Mouse (Mus musculus): ENCODE measurements around the gene Fgfbp3.
A peak's percentile ranks its signal among the peaks of the same experiment; 100 is the strongest.
"Not testable (repeated sequence)": the region's sequence is repeated elsewhere in the genome, so short reads cannot be mapped to it uniquely, and the experiment has no call there.

Fgfbp3 gene

GRCm38 (mm10) chr19:36909676-36910292 lies 9.6 kb downstream of the Fgfbp3 start:
- no peak for DNase-seq

DNA sequence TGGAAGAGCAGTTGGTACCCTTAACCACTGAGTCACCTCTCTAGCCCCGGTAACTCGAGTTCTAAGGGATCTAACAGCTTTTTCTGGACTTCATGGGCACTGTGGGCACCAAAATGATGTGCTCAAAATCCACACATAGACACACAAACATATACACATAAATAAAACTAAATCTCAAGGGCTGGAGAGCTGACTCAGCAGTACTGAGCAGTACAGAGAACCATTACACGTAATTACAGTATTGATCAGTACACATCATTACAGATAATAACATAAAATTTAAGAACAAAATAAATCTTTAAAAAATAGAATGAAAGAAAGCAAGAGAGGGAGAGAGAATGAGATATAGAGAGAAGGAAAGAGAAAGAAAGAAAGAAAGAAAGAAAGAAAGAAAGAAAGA lies 10.3 kb downstream of the Fgfbp3 start:
- no peak for DNase-seq

GRCm38 (mm10) chr19:36904211-36905007 lies 15.0 kb downstream of the Fgfbp3 start:
- peak; percentile 21 for DNase-seq

DNA sequence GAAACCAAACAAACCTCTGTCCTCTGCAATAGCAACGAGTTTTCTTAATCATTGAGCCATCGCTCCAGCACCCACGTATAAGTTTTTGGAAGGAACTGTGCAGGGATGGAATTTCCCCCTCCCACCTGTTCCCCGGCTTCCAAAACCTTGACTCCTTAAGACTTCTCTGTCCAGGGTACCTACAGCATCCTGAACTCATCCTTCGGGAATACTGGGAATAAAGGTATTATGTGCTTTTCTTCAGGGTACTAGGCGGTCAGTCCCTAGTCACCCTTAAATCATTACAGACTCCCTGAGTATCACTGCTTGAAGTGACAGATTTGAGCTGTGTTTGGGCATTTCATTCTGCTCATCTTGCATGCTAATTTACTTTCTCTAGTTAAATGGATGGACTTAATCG lies 16.0 kb downstream of the Fgfbp3 start:
- no peak for DNase-seq

DNA sequence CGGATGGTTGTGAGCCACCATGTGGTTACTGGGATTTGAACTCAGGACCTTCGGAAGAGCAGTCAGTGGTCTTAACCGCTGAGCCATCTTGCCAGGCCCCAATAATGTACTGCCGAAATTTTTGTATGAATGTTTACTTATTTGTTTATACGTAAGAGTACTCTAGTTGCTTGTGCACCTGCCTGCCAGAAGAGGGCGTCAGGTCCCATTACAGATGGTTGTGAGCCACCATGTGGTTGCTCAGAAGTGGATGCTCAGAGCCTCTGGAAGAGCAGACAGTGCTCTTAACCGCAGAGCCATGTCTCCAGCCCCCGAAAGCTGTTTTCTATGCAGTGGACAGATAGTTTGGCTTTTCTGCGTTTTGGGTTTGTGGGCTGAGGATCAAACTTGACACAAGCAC lies 21.6 kb downstream of the Fgfbp3 start:
- peak; percentile 18 for DNase-seq

GRCm38 (mm10) chr19:36896791-36897569 lies 22.4 kb downstream of the Fgfbp3 start:
- DNase-seq: no peak

- no peak for DNase-seq
Measured at GRCm38 (mm10) chr19:36891746-36892145, 27.7 kb downstream of the Fgfbp3 start.

GRCm38 (mm10) chr19:36887706-36888105 lies 31.7 kb downstream of the Fgfbp3 start:
- DNase-seq: no peak

- DNase-seq: no peak
Measured at GRCm38 (mm10) chr19:36886316-36886715, 33.1 kb downstream of the Fgfbp3 start.

DNA sequence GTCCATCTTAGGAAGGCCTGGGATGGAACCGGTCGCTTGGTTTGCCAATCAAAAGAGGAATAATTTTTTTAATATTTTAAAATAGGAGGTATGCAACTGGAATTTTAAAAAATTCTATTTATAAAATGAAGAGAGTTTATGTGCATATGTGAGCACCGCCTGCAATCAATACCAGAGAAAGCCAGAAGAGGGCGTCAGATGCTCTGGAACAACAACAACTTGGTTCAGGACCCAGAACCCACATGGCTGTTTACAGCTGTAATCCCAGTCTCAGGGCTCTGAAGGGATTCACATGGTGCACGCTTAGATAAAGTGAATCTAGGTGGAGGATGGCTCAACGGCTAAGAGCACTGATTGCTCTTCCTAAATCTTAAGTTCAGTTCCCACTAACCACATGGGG lies 36.3 kb downstream of the Fgfbp3 start:
- no peak for DNase-seq

DNA sequence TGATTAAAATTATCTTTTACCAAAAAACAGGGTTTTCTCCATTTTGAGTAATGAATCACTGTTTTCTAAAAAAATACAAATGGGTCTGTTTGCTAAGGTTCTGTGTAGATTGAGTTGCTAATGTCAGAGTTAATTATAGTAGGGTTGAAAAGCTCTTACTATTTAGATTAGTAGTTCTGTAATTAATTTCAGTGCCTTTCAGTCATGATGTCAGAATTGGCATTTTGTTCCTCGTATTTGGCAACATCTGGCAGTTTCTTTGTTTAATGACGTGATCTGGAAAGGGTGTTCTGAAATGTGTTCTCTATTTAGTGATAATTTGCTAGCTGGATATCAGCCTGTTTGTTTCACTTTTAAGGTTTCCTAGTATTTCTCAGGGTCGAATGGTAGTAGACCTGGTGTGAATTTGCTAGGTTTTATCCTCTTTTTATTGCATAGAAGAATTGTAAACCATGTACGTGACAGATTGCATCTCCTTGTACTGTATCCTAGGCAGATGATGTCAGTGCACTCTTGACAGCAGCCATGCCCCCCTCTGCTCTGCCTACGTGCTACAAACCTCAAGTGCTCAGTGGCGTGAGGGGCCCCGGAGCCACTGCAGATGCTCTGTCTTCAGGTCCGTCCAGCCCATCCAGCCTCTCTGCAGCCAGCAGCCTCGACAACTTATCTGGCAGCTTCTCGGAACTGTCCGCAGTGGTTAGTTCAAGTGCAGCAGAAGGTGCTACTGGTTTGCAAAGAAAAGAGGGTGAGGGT lies 40.5 kb downstream of the Fgfbp3 start:
- no peak for DNase-seq

DNA sequence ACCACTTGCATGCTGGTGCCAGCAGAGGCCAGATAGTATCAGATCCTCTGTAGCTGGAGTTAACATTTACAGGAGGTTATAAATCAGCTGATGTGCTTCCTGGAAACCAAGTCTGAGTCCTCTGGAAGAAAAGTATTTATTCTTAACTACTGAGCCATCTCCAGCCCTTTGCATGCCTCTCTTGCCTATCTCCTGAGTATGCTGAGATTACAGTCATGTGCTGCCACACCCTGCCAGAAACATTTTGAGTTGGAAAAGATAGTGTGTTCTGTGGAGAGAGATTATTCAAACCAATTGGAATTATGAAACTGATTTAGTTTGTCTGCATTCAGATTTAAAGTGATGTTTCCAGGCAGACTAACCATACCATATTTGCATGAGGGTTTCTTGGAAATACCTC lies 42.1 kb downstream of the Fgfbp3 start:
- DNase-seq: no peak

DNA sequence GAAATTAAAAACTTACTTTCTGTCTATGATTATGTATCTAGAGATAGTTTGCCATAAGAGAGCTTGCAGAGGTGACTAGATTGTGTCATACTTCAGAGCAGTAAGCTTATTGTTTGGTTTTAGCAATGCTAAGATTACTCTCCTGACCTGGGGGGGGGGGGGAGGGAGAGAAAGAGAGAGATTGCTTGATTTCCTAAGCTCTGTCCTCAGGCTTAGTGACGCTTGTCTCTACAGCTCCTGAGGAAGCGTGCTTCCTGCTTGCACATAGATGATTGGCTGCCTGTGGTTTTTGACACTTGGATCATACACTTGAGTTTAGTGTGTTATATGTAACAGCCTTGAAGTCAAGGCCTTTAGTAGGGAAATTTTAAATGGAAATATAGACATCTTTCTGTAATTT lies 44.8 kb downstream of the Fgfbp3 start:
- no peak for DNase-seq

DNA sequence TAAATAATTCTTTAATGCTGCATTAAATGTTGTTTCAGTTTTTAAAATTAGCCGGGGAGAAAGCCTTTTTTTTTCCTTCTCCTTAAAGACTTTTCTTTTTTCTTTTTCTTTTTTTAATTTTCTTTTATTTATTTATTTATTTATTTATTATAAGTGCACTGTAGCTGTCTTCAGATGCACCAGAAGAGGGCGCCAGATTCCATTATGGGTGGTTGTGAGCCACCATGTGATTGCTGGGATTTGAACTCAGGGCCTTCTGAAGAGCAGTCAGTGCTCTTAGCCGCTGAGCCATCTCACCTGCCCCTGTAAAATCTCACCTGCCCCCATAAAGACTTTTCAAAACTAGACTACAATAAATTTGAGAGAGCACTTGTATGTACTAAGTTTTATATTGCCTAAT lies 50.7 kb downstream of the Fgfbp3 start:
- not testable (repeated sequence) for DNase-seq
